Mouse (Mus musculus) cortical plate, adult 2 months (tissue): Measurements from ENCODE around the gene Camta1.

ENCODE experiments used
- CTCF ChIP-seq: fragments of 200-500 bp; IDR thresholded peaks from 2 replicates; pipeline ENCODE4 v1.5.1; 2011; ENCODE audit warnings: mild to moderate bottlenecking, control low read depth, low read length; ENCODE audit not compliant: insufficient read depth; ENCODE audit errors: extremely low read depth
- POLR2A ChIP-seq: fragments of 200-500 bp; IDR thresholded peaks from 2 replicates; pipeline ENCODE4 v1.6.1; 2011; ENCODE audit warnings: mild to moderate bottlenecking, low read length, control low read depth; ENCODE audit not compliant: insufficient read depth; ENCODE audit errors: extremely low read depth

GRCm38 (mm10) chr4:151058634-151059033 is 803.0 kb downstream of the Camta1 start:
- no peak for TF ChIP-seq CTCF
- no peak for TF ChIP-seq POLR2A
